Mouse (Mus musculus): ENCODE data around the gene Rnpep. TPM values are rescaled to one million over a fixed set of nuclear protein-coding genes. Genes with fewer than 3 reads are reported as not detected.

The Rnpep gene
- polyA plus RNA-seq, 1 experiment: 46.6 TPM

Other genes starting within 250 kb of the Rnpep start
- 0.34 and 0.55 TPM in 2 replicates for gene Lgr6, start 178.8 kb downstream of the Rnpep start, polyA plus RNA-seq (2012; rRNA removed)
- gene Ptpn7, start 151.4 kb downstream of the Rnpep start, polyA plus RNA-seq (2012; rRNA removed): 2.6 and 2.7 TPM in 2 replicates
- gene Arl8a, start 137.3 kb downstream of the Rnpep start, polyA plus RNA-seq (2012; rRNA removed): 115 and 118 TPM in 2 replicates
- 6.8 and 7.3 TPM in 2 replicates for gene Gpr37l1, start 116.4 kb downstream of the Rnpep start, polyA plus RNA-seq (2012; rRNA removed)
- 46.7 and 50.1 TPM in 2 replicates for gene Elf3, start 25.5 kb downstream of the Rnpep start, polyA plus RNA-seq (2012; rRNA removed)
- gene Timm17a, start 29.7 kb upstream of the Rnpep start, polyA plus RNA-seq (2012; rRNA removed): 80.8 and 92.8 TPM in 2 replicates
- gene Lmod1, start 40.7 kb upstream of the Rnpep start, polyA plus RNA-seq (2012; rRNA removed): 146 and 250 TPM in 2 replicates
- 16.8 and 17.7 TPM in 2 replicates for gene Shisa4, start 91.2 kb upstream of the Rnpep start, polyA plus RNA-seq (2012; rRNA removed)
- 42.4 and 47.8 TPM in 2 replicates for gene Ipo9, start 146.4 kb upstream of the Rnpep start, polyA plus RNA-seq (2012; rRNA removed)